Mouse (Mus musculus) kidney, adult 11 months (tissue): ENCODE results near the gene Tbc1d13.

Experiments used
- DNase-seq: peaks from one replicate; pipeline ENCODE4 v3.0.0; 2022

The Tbc1d13 gene

GRCm38 (mm10) chr2:30133613-30134377, at the start of gene Tbc1d13:
Tbc1d13 (plus strand) TSS chr2:30133746.
- peak; percentile 98 for DNase-seq

GRCm38 (mm10) chr2:30084113-30084512, 49.4 kb upstream of the Tbc1d13 start:
- no peak for DNase-seq

GRCm38 (mm10) chr2:30084632-30085031, 48.9 kb upstream of the Tbc1d13 start:
- DNase-seq = no peak

- no peak for DNase-seq
Measured at GRCm38 (mm10) chr2:30087310-30087709, 46.2 kb upstream of the Tbc1d13 start.

- DNase-seq = no peak
Measured at GRCm38 (mm10) chr2:30091521-30091920, 42.0 kb upstream of the Tbc1d13 start.

- DNase-seq = no peak
Measured at GRCm38 (mm10) chr2:30092280-30092918, 41.1 kb upstream of the Tbc1d13 start.

GRCm38 (mm10) chr2:30093471-30094207, 39.9 kb upstream of the Tbc1d13 start, which contains the start of gene Zdhhc12:
Zdhhc12 (minus strand) TSS chr2:30093648.
- peak; percentile 98 for DNase-seq

- no peak for DNase-seq
Measured at GRCm38 (mm10) chr2:30094208-30094588, 39.3 kb upstream of the Tbc1d13 start.

GRCm38 (mm10) chr2:30095882-30096527, 37.5 kb upstream of the Tbc1d13 start:
- DNase-seq = peak; percentile 40

- no peak for DNase-seq
Measured at GRCm38 (mm10) chr2:30100214-30100613, 33.3 kb upstream of the Tbc1d13 start.

GRCm38 (mm10) chr2:30106364-30106763, 27.2 kb upstream of the Tbc1d13 start:
- peak; percentile 44 for DNase-seq

- no peak for DNase-seq
Measured at GRCm38 (mm10) chr2:30107646-30108045, 25.9 kb upstream of the Tbc1d13 start.

- no peak for DNase-seq
Measured at GRCm38 (mm10) chr2:30108260-30108659, 25.3 kb upstream of the Tbc1d13 start.

- no peak for DNase-seq
Measured at GRCm38 (mm10) chr2:30111500-30111899, 22.0 kb upstream of the Tbc1d13 start.

- no peak for DNase-seq
Measured at GRCm38 (mm10) chr2:30112564-30112963, 21.0 kb upstream of the Tbc1d13 start.

GRCm38 (mm10) chr2:30119641-30120051, 13.9 kb upstream of the Tbc1d13 start:
- DNase-seq = no peak

GRCm38 (mm10) chr2:30120269-30120668, 13.3 kb upstream of the Tbc1d13 start:
- DNase-seq = no peak

- DNase-seq = no peak
Measured at GRCm38 (mm10) chr2:30122766-30123165, 10.8 kb upstream of the Tbc1d13 start.

GRCm38 (mm10) chr2:30123729-30124471, 9.6 kb upstream of the Tbc1d13 start:
- no peak for DNase-seq

GRCm38 (mm10) chr2:30124472-30125274, 8.9 kb upstream of the Tbc1d13 start, which contains the start of gene Zer1:
Zer1 (minus strand) TSS chr2:30124585.
- DNase-seq = peak; percentile 96

- DNase-seq = no peak
Measured at GRCm38 (mm10) chr2:30128789-30129188, 4.8 kb upstream of the Tbc1d13 start.
